Mouse (Mus musculus): ENCODE results near the gene 9930104L06Rik. TPM values are rescaled to one million over a fixed set of nuclear protein-coding genes. Genes with fewer than 3 reads are reported as not detected.

The 9930104L06Rik gene
- total RNA-seq, 1 experiment from 2014 or later, result 17.5 TPM

DNA sequence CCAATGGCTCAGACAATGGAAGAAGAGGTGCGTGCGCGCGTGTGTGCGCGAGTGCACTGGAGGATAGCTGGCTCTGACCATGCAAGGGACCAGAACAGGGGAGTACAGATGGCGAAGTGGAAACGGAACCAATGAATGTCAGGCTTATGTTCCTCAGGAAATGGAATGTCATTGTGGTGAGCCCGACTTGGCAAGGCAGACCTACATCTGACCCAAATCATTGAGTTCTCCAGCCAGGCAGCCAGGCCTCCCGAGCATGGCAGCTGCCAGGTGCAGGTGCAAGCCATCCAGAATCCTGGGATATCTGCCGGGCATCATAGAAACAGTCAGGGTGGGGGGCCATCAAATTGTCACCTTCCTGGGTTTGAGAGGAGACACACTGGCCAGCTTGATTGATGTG lies 24.1 kb downstream of the 9930104L06Rik start:
- DNase-seq, result no peak

DNA sequence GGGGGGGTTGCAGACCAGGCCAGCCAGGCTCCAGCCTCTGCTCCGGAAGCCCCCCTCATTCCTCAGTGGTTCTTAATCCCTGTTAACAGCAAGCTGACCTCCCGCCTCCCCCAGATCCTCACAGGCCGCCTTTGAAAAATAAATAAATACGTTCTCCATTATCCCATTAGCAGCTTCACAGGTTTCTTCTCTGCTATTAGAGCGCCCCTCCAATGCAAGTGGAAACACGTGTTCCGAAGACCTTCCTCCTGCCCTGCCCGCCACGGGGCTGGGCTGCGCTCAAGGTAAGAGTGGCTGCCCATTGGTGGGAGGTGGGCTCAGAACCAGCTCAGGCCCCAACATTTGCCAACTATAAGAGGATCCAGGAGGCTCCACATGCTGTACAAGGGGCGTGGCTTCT lies 25.7 kb downstream of the 9930104L06Rik start:
- DNase-seq, result no peak

DNA sequence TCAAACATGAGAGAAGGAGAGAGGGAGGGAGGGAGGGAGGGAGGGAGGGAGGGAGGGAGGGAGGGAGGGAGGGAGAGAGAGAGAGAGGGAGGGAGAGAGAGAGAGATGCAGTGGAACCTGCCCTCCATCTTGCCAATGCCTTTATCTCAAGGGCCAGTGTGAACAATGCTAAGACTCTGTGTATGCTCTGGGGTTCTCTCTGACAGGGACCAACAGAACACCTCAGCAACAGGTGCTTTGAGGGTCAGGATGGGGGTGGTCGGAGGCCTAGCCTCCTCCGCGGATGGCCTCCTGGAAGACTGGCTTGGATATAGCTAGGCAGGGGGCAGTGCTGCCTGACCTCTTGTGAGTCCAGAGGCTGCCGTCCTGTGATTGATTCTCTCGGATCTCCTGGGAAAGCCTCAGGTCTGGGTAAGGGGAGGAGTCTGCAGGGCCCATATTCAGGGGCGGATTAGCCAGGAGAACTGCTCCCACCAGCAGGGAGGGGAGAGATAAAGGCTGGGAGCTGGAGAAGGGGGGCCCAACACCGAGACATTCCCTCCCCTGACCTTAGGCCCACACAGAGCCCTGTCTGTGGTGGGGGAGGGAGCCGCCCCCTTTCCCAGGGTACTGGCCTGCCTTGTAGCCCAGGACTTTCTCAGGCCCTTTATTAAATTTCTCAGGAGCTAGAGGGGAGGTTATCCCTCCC lies 28.2 kb downstream of the 9930104L06Rik start:
- DNase-seq, result no peak

DNA sequence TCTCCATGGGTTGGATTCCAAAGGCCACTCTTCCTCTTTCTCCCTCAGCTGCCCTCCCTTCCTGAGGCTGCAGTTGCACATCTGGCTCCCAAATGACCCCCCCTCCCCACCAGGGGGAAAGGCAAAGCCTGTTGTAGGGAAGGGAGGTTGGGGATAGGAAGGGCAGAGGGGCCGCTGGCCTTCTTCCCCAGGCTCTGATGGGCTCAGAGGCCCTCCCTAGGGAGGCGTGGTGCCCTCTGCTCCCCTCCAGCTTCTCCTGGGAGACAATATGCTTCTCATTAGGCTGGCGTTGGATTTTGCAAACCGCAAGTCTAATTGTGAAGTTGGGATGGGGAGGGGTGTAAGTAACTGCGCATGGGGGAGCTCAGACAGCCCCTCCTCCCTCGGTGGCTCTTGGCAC lies 31.9 kb downstream of the 9930104L06Rik start:
- DNase-seq, result no peak

DNA sequence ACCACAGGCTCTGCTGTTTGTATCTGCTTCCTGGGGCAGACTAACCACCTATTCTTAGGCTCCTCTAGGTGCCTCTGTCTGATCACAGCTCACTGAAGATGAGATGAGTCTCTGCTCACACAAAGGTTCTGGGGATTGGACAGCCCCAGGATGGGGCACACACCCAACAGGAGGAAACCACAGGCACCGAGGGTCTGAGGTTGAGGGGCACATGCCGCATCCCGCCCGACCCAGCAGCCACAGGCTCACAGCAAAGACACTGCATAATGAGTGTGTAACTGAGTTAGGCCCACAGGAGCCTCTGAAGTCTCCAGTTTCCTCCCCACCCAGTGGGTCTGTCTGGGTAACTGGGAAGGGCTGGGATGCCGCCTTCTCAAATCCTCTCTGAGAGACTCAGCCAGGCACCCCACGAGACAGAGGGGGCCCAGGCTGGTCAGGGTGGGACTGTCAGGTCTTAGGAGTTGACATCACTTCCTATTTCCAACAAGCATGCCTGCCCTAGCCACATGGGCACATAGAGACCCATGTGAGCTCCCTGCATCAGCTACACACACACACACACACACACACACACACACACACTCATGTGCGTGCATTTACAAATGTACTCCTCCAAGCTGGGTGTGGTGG lies 32.5 kb downstream of the 9930104L06Rik start:
- no peak for DNase-seq

DNA sequence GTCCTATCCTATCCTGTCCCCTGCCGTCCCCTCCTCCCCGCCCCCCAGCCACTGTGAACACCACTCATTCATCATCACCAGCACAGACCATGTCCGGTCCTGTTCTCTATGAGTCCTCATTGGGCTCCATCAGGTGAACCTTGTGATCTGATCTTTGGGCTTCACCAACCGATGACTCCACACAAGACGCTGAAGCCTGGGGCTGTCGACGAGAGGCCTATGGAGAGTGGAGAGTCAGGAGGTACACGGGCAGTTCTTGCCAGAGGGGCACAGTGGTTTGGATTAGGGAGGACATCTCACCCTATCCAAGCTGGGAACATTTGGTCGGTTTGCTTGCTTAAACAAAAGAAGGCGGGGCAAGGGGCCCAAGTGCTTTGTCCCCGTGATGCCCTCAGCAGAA lies 33.3 kb downstream of the 9930104L06Rik start:
- DNase-seq, result no peak

DNA sequence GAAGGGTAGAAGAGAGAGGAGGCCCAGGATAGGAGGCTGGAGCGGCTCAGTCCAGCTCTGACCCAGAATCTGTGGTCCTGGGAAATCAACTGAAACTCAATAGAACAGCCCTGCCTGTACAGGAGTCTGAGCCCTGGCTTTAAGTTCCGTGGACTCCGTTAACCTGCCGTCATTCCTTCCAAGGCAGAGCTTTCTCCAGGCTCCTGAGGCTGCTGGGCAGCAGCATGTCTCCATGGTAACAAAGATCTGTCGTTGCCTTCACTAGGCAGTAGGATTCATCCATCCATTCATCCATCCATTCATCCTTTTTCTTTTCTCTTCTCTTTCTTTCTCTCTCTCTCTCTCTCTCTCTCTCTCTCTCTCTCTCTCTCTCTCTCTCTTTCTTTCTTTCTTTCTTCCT lies 33.8 kb downstream of the 9930104L06Rik start:
- no peak for DNase-seq

DNA sequence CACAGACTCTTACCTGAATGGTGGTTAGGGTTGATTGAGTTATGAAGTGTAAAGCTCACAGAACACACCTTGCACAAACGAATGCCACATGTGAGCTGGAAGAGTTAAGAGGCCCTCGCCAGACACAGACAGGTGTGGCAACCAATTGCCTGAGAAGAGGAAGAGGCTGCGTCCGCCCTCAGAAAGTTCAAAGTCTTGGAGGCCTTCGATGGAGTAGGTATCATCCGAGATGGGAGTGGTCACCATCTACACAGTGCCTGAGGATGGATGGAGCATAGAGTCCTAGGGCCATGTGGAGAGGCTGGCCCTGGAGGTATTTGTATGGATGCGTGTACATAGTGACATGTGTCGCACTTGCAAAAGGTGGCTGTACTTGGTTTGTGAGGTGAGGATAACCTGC lies 34.2 kb downstream of the 9930104L06Rik start:
- no peak for DNase-seq

DNA sequence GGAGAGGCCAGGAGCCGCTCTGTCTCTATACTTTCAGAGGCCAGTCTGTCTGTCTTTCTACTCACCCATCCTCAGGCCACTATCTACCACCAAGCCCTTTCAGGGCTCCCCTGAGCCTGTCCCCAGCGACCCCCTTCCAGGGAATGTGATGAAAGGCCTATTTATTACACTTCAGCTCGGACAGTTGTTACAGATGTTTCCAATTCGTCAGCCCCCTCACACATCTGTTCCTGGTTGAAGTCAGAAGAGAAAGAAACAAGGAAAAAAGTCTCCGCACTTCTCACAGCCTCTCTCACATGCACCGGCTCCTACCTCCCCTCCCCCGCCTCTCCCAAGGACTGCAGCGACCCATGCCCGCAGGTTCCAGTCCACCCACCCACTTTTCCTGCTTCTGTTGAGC lies 35.5 kb downstream of the 9930104L06Rik start:
- no peak for DNase-seq

DNA sequence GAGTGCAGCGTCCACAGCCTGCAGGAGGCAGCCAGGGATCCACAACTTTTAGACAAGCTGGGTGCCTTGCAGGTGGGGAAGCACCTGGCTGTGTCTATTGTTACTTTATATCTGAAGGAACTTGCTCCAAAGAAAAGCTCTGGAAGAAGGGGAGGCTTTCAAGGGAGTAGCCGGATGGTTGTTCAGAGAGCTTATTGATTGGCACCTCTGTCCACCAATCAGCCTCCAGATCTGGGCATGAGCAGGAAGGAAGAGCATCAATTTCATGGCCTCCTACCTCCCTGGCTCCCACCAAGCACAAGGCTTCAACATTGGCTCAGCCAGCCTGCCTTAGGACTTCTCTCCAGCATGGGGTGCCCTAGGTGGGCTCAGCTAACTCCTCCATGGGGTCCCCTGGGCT lies 36.4 kb downstream of the 9930104L06Rik start:
- no peak for DNase-seq

DNA sequence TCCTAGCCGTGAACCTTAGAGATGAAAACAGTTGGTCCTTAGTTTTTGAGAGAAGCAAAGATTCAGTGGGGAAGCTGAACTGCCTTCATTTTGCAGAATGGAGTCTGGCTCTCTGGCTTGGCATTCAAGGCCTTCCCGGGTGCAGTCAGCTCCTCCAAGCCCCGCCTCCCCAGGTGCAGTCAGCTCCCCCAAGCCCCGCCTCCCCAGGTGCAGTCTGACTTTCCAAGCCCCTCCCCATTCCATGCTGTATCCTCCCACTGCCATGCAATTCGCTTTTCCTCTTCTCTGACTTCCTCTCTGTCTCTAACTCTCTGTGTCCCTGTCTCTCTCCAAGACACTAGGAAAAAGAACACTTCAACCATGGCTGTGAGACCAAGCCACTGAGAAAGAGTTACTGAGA lies 41.4 kb downstream of the 9930104L06Rik start:
- peak; percentile 20 for DNase-seq

DNA sequence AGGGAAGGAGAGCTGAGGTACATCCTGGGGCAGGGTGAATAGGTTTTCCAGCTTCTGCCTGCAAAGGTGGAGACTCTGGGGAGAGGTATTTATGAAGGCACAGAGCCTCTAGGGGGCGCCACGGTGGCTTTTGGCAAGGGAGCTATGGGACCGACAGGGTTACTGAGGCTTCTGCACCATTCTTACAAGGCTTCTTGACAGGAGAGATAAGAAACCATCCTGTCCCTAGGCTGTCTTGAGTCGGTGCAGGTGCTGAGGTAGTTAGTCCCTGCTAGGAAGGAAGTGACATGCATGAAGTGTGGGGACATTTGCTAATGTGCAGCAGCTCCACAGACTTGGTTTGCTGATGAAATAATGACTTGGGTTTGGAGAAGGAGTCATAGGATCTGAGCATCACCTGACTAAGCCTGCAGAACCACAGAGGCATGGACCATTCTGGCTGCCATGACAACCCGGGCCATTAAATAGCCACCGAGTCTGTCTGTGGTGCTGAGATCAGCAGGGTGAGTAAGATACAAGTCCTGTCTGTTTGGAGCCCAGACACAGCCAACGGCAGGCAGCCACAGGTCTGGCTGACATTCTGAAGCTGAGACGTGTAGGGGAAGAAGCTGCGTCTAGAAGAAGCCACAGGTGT lies 47.2 kb downstream of the 9930104L06Rik start:
- peak; percentile 27 for DNase-seq

DNA sequence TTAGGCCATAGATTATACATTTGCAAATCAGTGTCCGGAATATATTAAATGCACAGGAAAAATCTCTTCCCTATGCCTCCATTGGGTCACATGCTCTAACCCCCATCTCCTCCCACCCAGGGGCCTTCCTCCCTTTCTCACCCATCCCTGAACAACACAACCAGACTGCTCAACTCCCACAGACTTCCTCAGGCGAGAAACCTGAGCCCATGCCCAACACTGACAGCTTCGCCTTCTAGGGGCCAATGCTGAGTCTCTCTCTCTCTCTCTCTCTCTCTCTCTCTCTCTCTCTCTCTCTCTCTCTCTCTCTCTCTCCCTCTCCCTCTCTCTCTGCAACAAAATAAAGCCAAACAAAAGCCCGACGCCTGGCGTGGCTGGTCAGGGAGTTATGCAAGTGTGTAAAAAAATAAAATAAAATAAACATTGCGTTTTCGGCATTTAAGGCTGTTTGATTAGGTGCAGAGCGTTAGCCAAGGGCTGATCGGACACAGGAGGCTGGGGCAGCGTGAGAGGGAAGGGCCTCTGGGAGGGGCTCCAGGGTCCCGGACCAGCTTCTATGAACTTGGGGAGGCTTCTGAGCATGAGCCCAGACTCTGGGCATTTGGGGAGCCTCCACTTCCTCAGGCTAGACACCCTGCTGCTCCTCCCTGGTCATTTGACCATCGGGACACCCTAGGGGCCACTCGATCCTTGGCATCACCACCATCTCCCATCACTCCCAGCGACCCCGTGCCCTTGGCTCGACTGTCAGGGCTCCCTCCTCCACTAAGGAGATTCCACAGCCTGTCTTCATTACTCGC lies 48.2 kb downstream of the 9930104L06Rik start:
- DNase-seq, result no peak

DNA sequence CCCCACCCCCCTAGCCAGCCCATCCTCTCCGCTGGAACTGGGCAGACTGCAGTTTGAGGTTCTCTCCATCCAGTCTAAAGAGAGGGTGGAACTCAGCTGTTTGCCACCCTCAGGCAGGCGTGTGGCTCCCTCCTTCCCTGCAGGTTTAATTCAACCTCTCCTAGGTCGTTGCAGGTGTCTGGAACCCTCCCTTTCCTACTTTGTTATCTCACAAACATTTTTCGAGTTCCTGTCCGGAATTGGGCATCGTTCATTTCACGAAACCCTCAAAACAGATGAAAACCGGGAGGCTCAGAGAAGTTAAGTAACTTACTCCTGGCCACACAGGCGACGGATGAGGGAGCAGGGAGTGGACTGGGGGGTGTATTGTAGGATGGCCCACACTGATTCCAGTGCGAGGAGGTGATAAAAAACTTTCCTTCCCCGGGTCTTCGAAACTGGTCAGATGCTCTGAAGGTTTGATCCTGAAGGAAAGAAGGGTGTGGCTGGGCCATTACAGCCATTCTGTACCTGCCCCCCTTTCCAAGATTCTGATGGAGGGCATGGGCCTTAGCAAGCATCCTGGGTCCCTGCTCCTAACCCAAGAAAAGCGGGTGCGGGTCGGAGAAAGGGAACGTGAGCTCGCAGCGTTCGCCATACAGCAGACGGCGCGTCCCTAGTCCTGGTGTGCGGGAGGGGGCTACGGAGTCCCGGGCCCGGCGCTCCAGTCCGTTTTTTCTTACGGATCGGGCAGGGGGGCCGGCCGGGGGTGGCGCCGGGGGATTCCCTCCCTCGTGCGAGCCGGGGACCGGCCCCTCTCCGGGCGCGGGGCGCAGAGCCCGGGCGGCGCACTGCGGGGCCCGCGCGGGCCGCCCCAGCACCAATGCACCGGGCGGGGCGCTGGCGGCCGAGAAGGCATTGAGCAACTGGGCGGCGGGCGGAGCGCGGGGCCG lies 49.1 kb downstream of the 9930104L06Rik start, which contains the start of gene Rspo1:
Rspo1 (plus strand) TSS at position 760 of the 932 bp plus-strand sequence.
- peak; percentile 26 for DNase-seq

DNA sequence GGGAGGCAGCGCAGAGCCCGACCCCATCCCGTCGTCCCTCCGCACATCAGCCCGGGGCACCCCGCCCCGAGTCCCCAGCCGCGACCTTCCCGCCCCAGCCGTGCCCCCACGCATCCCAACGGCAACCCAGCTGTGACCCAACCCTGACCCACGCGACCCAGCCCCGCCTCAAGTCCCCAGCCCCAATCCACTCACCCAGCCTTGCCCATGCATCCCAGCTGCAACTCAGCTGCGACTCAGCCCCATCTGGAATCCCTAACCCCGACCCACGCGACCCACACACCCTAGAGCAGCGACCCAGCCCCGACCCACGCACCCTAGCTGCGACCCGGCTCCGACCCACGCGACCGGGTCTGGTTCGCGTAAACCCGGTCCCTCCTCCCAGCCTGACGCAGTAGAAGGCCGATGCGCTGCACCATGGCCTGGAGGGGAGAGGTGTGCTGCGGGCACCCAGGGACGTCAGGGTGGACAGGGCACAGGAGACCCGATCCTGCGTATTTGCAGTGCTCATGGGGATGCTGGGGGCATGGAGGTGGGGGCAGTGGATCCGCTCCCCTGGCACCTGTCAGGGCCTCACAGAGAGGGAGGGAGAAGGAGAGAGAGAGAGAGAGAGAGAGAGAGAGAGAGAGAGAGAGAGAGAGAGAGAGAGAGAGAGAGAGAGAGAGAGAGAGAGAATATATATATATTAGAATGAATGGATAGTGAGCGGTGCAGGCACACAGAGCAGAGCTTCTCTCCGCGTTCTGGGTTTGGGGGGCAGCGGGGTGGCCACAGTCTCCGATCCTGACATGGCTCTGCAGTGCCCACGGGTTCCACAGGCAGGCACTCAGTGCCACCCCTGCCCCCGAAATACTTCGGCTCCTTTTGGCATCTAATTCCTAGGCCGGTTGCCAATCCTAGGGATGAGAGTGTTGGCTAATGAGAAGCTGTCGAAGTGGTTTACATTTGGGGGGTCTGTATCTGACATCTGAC lies 50.2 kb downstream of the 9930104L06Rik start:
- DNase-seq, result no peak

DNA sequence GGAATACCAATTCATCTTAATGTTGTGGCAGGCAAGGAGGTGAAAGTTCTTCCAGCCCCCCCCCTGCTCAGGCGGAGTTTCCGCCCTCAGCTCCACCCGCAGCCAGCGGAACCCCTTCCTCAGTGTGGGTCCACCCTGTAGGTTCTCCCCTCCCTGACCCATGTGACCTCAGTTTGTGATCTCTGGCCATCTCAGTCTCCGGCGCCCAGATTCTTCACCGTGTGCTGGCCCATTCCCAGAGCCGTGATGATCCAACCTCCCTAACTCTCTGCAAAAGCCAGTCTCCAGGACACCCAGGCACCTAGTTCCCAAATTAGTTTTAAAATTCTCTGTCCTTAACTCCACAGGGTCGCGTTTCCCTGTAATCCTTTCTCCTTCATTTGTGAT lies 50.9 kb downstream of the 9930104L06Rik start:
- no peak for DNase-seq

DNA sequence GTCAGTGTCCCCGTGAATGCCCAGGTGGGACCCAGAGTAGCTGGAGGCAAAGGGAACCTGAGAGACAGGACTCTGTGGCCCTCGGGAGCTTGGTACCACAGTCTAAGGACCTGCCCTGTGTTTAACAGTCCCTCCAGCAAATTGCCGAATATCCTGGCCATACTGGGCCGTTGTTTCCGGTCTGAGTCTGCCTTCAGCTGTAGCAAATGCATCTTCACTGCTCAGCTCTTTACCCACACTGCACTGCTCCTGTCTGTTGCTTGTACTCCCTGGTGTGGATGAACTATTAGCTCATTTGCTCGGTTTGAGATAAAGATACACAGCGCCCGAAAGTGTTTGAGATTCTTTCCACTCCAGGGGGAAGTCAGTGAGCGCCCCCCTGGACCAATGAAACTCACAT lies 51.5 kb downstream of the 9930104L06Rik start:
- DNase-seq, result no peak

DNA sequence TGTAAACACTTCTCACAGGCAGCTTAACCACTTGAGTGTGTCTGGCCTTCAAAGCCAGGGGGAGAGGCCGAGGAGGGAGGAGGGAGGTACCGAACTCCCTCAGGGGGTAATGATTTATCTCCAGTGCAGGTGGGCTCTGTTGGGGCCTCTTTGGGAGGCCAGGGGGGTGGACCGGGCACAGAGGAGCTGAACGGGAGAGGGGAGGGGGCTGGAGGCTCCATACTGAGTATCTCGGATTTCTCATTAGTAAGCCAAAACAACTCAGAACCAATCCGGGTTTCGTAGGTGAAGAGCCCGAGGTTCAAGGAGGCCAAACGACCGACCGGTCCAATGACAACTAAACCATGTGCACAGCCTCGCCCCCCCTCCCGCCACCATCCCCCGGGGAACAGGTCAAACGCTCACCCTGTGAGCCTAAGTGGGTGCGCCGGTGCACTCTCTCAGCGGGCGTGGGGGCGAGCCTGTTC lies 53.0 kb downstream of the 9930104L06Rik start:
- DNase-seq, result no peak

DNA sequence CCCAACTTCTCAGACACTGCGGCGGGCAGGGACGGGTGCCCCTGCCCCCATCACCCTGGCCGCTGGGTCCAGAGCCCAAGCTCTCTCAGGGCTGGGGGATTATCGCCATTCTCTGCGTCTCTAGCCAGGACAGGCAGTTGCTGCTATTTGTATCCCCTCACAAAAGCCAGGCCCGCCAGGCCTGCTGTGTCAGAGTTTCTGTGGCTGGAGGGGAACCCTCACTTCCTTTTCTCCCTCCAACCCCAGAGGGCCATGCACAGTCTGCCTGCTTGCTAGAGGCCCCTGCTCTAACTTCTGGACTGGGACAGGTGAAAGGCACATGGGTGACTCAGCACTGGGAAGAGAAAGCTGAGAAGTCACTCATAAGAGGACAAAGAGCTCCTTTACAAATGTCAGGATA lies 53.5 kb downstream of the 9930104L06Rik start:
- no peak for DNase-seq

All from adrenal gland, postnatal 25 days (tissue).